Mouse (Mus musculus) kidney, embryonic 16.5 days (tissue): ENCODE data around the gene Rpl21. TPM values are rescaled to one million over a fixed set of nuclear protein-coding genes. Genes with fewer than 3 reads are reported as not detected.

Experiments used
- ATAC-seq: fragments of 200-750 bp; cut with Nextera tagmentation; 2 replicates; pipeline ENCODE4 v1.8.0; 2017; ENCODE audit warnings: moderate TSS enrichment; ENCODE audit not compliant: low FRiP score, low TSS enrichment
- H3K27ac ChIP-seq: fragments of 300-500 bp; sonication (generic); 2 replicates; pipeline ENCODE4 v1.5.1; 2014; ENCODE audit warnings: low read length
- H3K27me3 ChIP-seq: fragments of 300-500 bp; sonication (generic); 2 replicates; pipeline ENCODE4 v1.6.1; 2014; ENCODE audit warnings: low read length, control low read depth, mixed read lengths; ENCODE audit not compliant: insufficient read depth
- H3K36me3 ChIP-seq: fragments of 300-500 bp; sonication (generic); 2 replicates; pipeline ENCODE4 v1.6.1; 2014; ENCODE audit warnings: low read length, control low read depth, mixed read lengths; ENCODE audit not compliant: insufficient read depth
- H3K4me1 ChIP-seq: fragments of 300-500 bp; sonication (generic); 2 replicates; pipeline ENCODE4 v1.6.1; 2014; ENCODE audit warnings: low read length, control low read depth, mixed read lengths; ENCODE audit not compliant: insufficient read depth
- H3K4me2 ChIP-seq: fragments of 300-500 bp; sonication (generic); replicated peaks from 2 replicates; pipeline ENCODE4 v1.6.1; 2014; ENCODE audit warnings: low read depth, low read length
- H3K4me3 ChIP-seq: fragments of 300-500 bp; sonication (generic); 2 replicates; pipeline ENCODE4 v1.5.1; 2014; ENCODE audit warnings: mild to moderate bottlenecking, low read length
- H3K9ac ChIP-seq: fragments of 300-500 bp; sonication (generic); replicated peaks from 2 replicates; pipeline ENCODE4 v1.6.1; 2014; ENCODE audit warnings: low read length
- H3K9me3 ChIP-seq: fragments of 300-500 bp; sonication (generic); 2 replicates; pipeline ENCODE4 v1.6.1; 2016; ENCODE audit warnings: low read length, control low read depth
- WGBS: fragments of 180-500 bp; shearing (Covaris S2); extraction: QIAGEN DNeasy Blood & Tissue Kit; methylation state at CpG from one replicate; pipeline ENCODE4 v1.1.7; 2014; 5-methylcytosine and 5-hydroxymethylcytosine counted together
- polyA plus RNA-seq: library from polyadenylated mRNA; unstranded; fragments of >200 nt; fragmentation: Nextera tagmentation; extraction: Ambion mirVana; gene quantifications from 2 replicates; pipeline ENCODE4 v1.2.1, GENCODE M21; 2015

Gene Rpl21
- 457 and 459 TPM in 2 replicates for polyA plus RNA-seq

- no peaks in the 10 kb centered on the region for H3K27me3 ChIP-seq
- H3K4me1 ChIP-seq: peaks cover 22% of the 10 kb centered on the region
- ATAC-seq: peak; percentile 98
- peak within 1 kb of the TSS; percentile 88 for H3K9ac ChIP-seq
- peak within 1 kb of the TSS; percentile 81 for H3K27ac ChIP-seq
- H3K9me3 ChIP-seq: no peaks in the 10 kb centered on the region
- H3K4me2 ChIP-seq: peak within 1 kb of the TSS; percentile 83
- H3K4me3 ChIP-seq: peak within 1 kb of the TSS; percentile 90
- peaks cover 36% of the 10 kb centered on the region for H3K36me3 ChIP-seq
- WGBS: under 1% methylated on average over 60 of the region's 60 CpGs
Measured at GRCm38 (mm10) chr5:146832769-146833448, at the start of gene Rpl21. Rpl21 (plus strand) TSS chr5:146832890.

GRCm38 (mm10) chr5:146783300-146783699 lies 49.4 kb upstream of the Rpl21 start:
- no peak for ATAC-seq
- peaks cover 3% of the 10 kb centered on the region; the same call in 1 of the 2 replicates for H3K36me3 ChIP-seq
- WGBS: 84% methylated on average over 10 of the region's 10 CpGs
- H3K9me3 ChIP-seq: no peaks in the 10 kb centered on the region
- no peaks in the 10 kb centered on the region for H3K27me3 ChIP-seq
- no peak overlapping the region for H3K4me3 ChIP-seq
- no peak overlapping the region for H3K27ac ChIP-seq
- H3K9ac ChIP-seq: no peak overlapping the region
- H3K4me1 ChIP-seq: peaks cover 48% of the 10 kb centered on the region
- no peak overlapping the region for H3K4me2 ChIP-seq

- whole genome bisulfite sequencing: 90% methylated on average over 10 of the region's 10 CpGs
- Histone ChIP-seq H3K36me3 (peaks cover 3% of the 10 kb centered on the region; the same call in 1 of the 2 replicates), H3K27me3 (no peaks in the 10 kb centered on the region), H3K9ac (no peak overlapping the region), H3K9me3 (no peaks in the 10 kb centered on the region), H3K4me3 (no peak overlapping the region), H3K27ac (no peak overlapping the region), H3K4me1 (peaks cover 52% of the 10 kb centered on the region), H3K4me2 (no peak overlapping the region)
- ATAC-seq: no peak
Measured at GRCm38 (mm10) chr5:146783891-146784290, 48.8 kb upstream of the Rpl21 start.

GRCm38 (mm10) chr5:146786123-146786522 lies 46.6 kb upstream of the Rpl21 start:
- Histone ChIP-seq H3K9me3 (no peaks in the 10 kb centered on the region), H3K36me3 (peaks cover 3% of the 10 kb centered on the region; the same call in 1 of the 2 replicates), H3K27me3 (no peaks in the 10 kb centered on the region), H3K4me1 (peaks cover 59% of the 10 kb centered on the region), H3K4me2 (no peak overlapping the region), H3K4me3 (no peak overlapping the region), H3K9ac (no peak overlapping the region), H3K27ac (peak overlapping the region; percentile 86)
- ATAC-seq: peak; percentile 44; the same call in 1 of the 2 replicates
- WGBS: 52% methylated on average over 8 of the region's 8 CpGs

- 40% methylated on average over 9 of the region's 9 CpGs for WGBS
- H3K4me3 ChIP-seq: no peak overlapping the region
- no peak overlapping the region for H3K9ac ChIP-seq
- peak overlapping the region; percentile 41 for H3K27ac ChIP-seq
- H3K27me3 ChIP-seq: no peaks in the 10 kb centered on the region
- no peaks in the 10 kb centered on the region for H3K36me3 ChIP-seq
- H3K4me1 ChIP-seq: peaks cover 68% of the 10 kb centered on the region
- H3K4me2 ChIP-seq: no peak overlapping the region
- peak; percentile 7; the same call in 1 of the 2 replicates for ATAC-seq
- no peaks in the 10 kb centered on the region for H3K9me3 ChIP-seq
Measured at GRCm38 (mm10) chr5:146789413-146789812, 43.3 kb upstream of the Rpl21 start.

- 0 out of 2 replicates have a peak overlapping the region, but pooled peaks have one; percentile 12 for H3K27ac ChIP-seq
- H3K36me3 ChIP-seq: no peaks in the 10 kb centered on the region
- ATAC-seq: no peak
- H3K4me3 ChIP-seq: no peak overlapping the region
- H3K9me3 ChIP-seq: no peaks in the 10 kb centered on the region
- H3K4me1 ChIP-seq: peaks cover 61% of the 10 kb centered on the region
- H3K4me2 ChIP-seq: 0 out of 2 replicates have a peak overlapping the region, but pooled peaks have one; percentile 3
- H3K27me3 ChIP-seq: no peaks in the 10 kb centered on the region
- H3K9ac ChIP-seq: peak overlapping the region; percentile 40
- WGBS: 69% methylated on average over 8 of the region's 8 CpGs
Measured at GRCm38 (mm10) chr5:146790944-146791343, 41.7 kb upstream of the Rpl21 start.

GRCm38 (mm10) chr5:146792140-146792791 lies 40.4 kb upstream of the Rpl21 start:
- no peak for ATAC-seq
- Histone ChIP-seq H3K9ac (no peak overlapping the region), H3K4me2 (peak overlapping the region; percentile 79), H3K27me3 (no peaks in the 10 kb centered on the region), H3K4me3 (peak overlapping the region; percentile 98; the same call in 1 of the 2 replicates), H3K27ac (no peak overlapping the region; the same call in 1 of the 2 replicates), H3K36me3 (no peaks in the 10 kb centered on the region), H3K4me1 (peaks cover 54% of the 10 kb centered on the region), H3K9me3 (no peaks in the 10 kb centered on the region)
- 44% methylated on average over 7 of the region's 7 CpGs for WGBS

GRCm38 (mm10) chr5:146793630-146794083 lies 39.0 kb upstream of the Rpl21 start:
- Histone ChIP-seq H3K4me2 (peak overlapping the region; percentile 79), H3K36me3 (no peaks in the 10 kb centered on the region), H3K27me3 (no peaks in the 10 kb centered on the region), H3K27ac (peak overlapping the region; percentile 94), H3K4me1 (peaks cover 48% of the 10 kb centered on the region), H3K9me3 (no peaks in the 10 kb centered on the region), H3K9ac (peak overlapping the region; percentile 97), H3K4me3 (peak overlapping the region; percentile 98)
- 2% methylated on average over 18 of the region's 18 CpGs for WGBS
- ATAC-seq: no peak

GRCm38 (mm10) chr5:146794084-146794852 lies 38.4 kb upstream of the Rpl21 start:
- Histone ChIP-seq H3K4me3 (peak overlapping the region; percentile 98), H3K36me3 (no peaks in the 10 kb centered on the region), H3K9me3 (no peaks in the 10 kb centered on the region), H3K27ac (peak overlapping the region; percentile 94), H3K4me1 (peaks cover 44% of the 10 kb centered on the region), H3K4me2 (peak overlapping the region; percentile 79), H3K9ac (peak overlapping the region; percentile 97), H3K27me3 (no peaks in the 10 kb centered on the region)
- ATAC-seq: peak; percentile 62
- 1% methylated on average over 70 of the region's 83 CpGs for WGBS
